Mouse (Mus musculus): ENCODE data around the gene Ahdc1. TPM values are rescaled to one million over a fixed set of nuclear protein-coding genes. Genes with fewer than 3 reads are reported as not detected.

The Ahdc1 gene
- polyA plus RNA-seq, 2 experiments, result 0.53 to 1.3 TPM

DNA sequence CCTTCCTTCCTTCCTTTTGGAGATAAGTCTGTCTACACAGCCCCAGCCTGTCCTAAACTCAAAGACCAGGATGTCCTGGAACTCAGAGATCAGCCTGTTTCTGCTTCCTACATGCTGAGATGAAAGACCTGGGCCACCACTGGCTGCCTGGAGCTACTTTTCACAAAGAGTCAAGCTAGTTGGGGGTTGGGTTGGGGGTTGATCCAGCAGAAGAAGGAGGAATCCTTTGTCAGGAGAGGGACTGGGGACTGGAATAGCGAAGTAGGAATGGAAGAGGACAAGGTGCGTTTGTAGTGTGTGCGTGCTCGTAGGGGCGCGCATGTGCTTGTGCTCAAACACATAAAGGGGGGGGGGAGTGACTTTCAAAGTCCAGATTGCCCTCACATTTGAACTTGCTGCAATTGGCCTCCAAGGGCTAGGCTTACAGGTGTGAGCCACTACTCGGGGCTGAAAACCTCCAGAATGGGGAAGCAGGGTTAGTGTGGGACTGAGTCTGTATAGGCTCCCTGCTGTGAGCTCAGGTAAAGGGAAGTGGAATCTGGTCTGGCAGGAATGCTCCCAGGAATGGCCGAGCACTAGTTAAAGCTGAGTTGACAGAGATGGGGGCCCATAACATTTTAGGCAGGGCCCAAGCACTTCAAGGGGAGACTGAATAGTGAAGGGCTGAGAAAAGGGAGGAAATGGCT, 21.5 kb downstream of the Ahdc1 start:
- ATAC-seq (ENCODE audit: insufficient read depth), result no peak

GRCm38 (mm10) chr4:133034478-133034877, 23.4 kb downstream of the Ahdc1 start:
- 73% methylated on average over 10 of the region's 10 CpGs for WGBS (ENCODE audit: insufficient replicate concordance)
- peaks cover 0 to 3% of the 10 kb centered on the region in 2 experiments; a peak in 1 of 4 replicates for H3K4me1 ChIP-seq (replicated peaks; ENCODE audit: control insufficient read depth in 2 of 2, insufficient read depth in 2 of 2, low read length in 1 of 2)
- no peak overlapping the region for H3K4me2 ChIP-seq (ENCODE audit: low read depth)
- no peak overlapping the region for H3K4me3 ChIP-seq (ENCODE audit: insufficient read depth in 1 of 2, low read depth in 2 of 2, low read length in 2 of 2)
- DNase-seq (ENCODE audit: low read depth in 3 of 3, low spot score in 3 of 3) (no peak), ATAC-seq (ENCODE audit: insufficient read depth) (no peak)
- no peak overlapping the region for H3K27ac ChIP-seq
- TF ChIP-seq CTCF (IDR thresholded peaks at IDR 0.05; ENCODE audit: low read depth) (no peak), EP300 (IDR thresholded peaks at IDR 0.05; ENCODE audit: low read depth) (no peak)
- peaks cover 34% of the 10 kb centered on the region for H3K27me3 ChIP-seq (ENCODE audit: control insufficient read depth, insufficient read depth, low read length)
- no peaks in the 10 kb centered on the region for H3K9me3 ChIP-seq (ENCODE audit: control insufficient read depth, low read length)
- no peaks in the 10 kb centered on the region for H3K36me3 ChIP-seq (replicated peaks; ENCODE audit: control insufficient read depth, insufficient read depth, low read depth)
- H3K9ac ChIP-seq (replicated peaks), result no peak overlapping the region

More for the DNA sequence above, 21.5 kb downstream of the Ahdc1 start:
- H3K27ac ChIP-seq, result no peak overlapping the region
- H3K27me3 ChIP-seq (ENCODE audit: control insufficient read depth, insufficient read depth, low read length), result peaks cover 14% of the 10 kb centered on the region
- no peaks in the 10 kb centered on the region for H3K36me3 ChIP-seq (replicated peaks; ENCODE audit: control insufficient read depth, insufficient read depth, low read depth)
- no peaks in the 10 kb centered on the region for H3K9me3 ChIP-seq (ENCODE audit: control insufficient read depth, low read length)
- TF ChIP-seq CTCF (IDR thresholded peaks at IDR 0.05; ENCODE audit: low read depth), result no peak
- no peak for TF ChIP-seq EP300 (IDR thresholded peaks at IDR 0.05; ENCODE audit: low read depth)
- H3K4me3 ChIP-seq (ENCODE audit: insufficient read depth in 1 of 2, low read depth in 2 of 2, low read length in 2 of 2), result no peak overlapping the region
- no peak overlapping the region for H3K9ac ChIP-seq (replicated peaks)
- no peak overlapping the region for H3K4me2 ChIP-seq (ENCODE audit: low read depth)
- DNase-seq (ENCODE audit: low read depth in 3 of 3, low spot score in 3 of 3), result no peak
- 68% methylated on average over 8 of the region's 8 CpGs for WGBS (ENCODE audit: insufficient replicate concordance)
- H3K4me1 ChIP-seq (replicated peaks; ENCODE audit: control insufficient read depth in 2 of 2, insufficient read depth in 2 of 2, low read length in 1 of 2), result peaks cover 0 to 13% of the 10 kb centered on the region in 2 experiments; a peak in 2 of 4 replicates

DNA sequence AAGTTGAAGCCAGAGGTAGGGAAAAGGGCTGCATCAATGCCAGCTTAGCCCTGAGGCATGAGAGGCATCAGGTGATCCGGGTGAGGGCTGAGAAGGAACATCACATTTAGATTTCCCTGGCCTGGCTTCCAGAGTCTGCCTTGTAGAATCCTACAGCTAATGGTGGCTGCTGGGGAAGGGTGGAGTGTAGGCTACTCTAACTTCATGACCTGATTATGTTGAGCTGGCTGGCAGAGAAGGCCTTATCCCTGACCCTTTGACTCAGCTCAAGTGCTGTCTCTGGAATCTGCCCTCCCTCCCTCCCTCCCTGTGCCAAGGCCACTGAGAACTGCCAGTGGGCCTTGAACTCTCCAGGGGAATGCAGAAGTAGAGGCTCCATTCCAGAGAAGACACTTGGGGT, 24.4 kb downstream of the Ahdc1 start:
- ATAC-seq (ENCODE audit: insufficient read depth) (no peak), DNase-seq (ENCODE audit: low read depth in 3 of 3, low spot score in 3 of 3) (no peak)
- H3K4me2 ChIP-seq (ENCODE audit: low read depth), result no peak overlapping the region
- no peak overlapping the region for H3K4me3 ChIP-seq (ENCODE audit: insufficient read depth in 1 of 2, low read depth in 2 of 2, low read length in 2 of 2)
- H3K9ac ChIP-seq (replicated peaks), result no peak overlapping the region
- TF ChIP-seq EP300 (IDR thresholded peaks at IDR 0.05; ENCODE audit: low read depth), result no peak
- no peak for TF ChIP-seq CTCF (IDR thresholded peaks at IDR 0.05; ENCODE audit: low read depth)
- no peaks in the 10 kb centered on the region for H3K9me3 ChIP-seq (ENCODE audit: control insufficient read depth, low read length)
- no peaks in the 10 kb centered on the region for H3K4me1 ChIP-seq (replicated peaks; ENCODE audit: control insufficient read depth in 2 of 2, insufficient read depth in 2 of 2, low read length in 1 of 2)
- H3K36me3 ChIP-seq (replicated peaks; ENCODE audit: control insufficient read depth, insufficient read depth, low read depth), result no peaks in the 10 kb centered on the region
- peaks cover 43% of the 10 kb centered on the region for H3K27me3 ChIP-seq (ENCODE audit: control insufficient read depth, insufficient read depth, low read length)
- H3K27ac ChIP-seq, result no peak overlapping the region
- 72% methylated on average over 1 of the region's 1 CpGs for WGBS (ENCODE audit: insufficient replicate concordance)

GRCm38 (mm10) chr4:133035946-133036345, 24.9 kb downstream of the Ahdc1 start:
- Histone ChIP-seq H3K4me2 (ENCODE audit: low read depth) (no peak overlapping the region), H3K36me3 (replicated peaks; ENCODE audit: control insufficient read depth, insufficient read depth, low read depth) (no peaks in the 10 kb centered on the region), H3K4me3 (ENCODE audit: insufficient read depth in 1 of 2, low read depth in 2 of 2, low read length in 2 of 2) (no peak overlapping the region), H3K9ac (replicated peaks) (no peak overlapping the region), H3K27me3 (ENCODE audit: control insufficient read depth, insufficient read depth, low read length) (peaks cover 48% of the 10 kb centered on the region), H3K27ac (no peak overlapping the region), H3K9me3 (ENCODE audit: control insufficient read depth, low read length) (no peaks in the 10 kb centered on the region), H3K4me1 (replicated peaks; ENCODE audit: control insufficient read depth in 2 of 2, insufficient read depth in 2 of 2, low read length in 1 of 2) (no peaks in the 10 kb centered on the region)
- ATAC-seq (ENCODE audit: insufficient read depth) (no peak), DNase-seq (ENCODE audit: low read depth in 3 of 3, low spot score in 3 of 3) (no peak)
- TF ChIP-seq EP300 (IDR thresholded peaks at IDR 0.05; ENCODE audit: low read depth) (no peak), CTCF (IDR thresholded peaks at IDR 0.05; ENCODE audit: low read depth) (no peak)
- WGBS (ENCODE audit: insufficient replicate concordance), result 73% methylated on average over 3 of the region's 3 CpGs

- Histone ChIP-seq H3K4me3 (ENCODE audit: insufficient read depth in 1 of 2, low read depth in 2 of 2, low read length in 2 of 2) (no peak overlapping the region), H3K9ac (replicated peaks) (no peak overlapping the region), H3K27ac (no peak overlapping the region), H3K4me2 (ENCODE audit: low read depth) (no peak overlapping the region), H3K4me1 (replicated peaks; ENCODE audit: control insufficient read depth in 2 of 2, insufficient read depth in 2 of 2, low read length in 1 of 2) (peaks cover 0 to 9% of the 10 kb centered on the region in 2 experiments; a peak in 2 of 4 replicates), H3K9me3 (ENCODE audit: control insufficient read depth, low read length) (no peaks in the 10 kb centered on the region), H3K27me3 (ENCODE audit: control insufficient read depth, insufficient read depth, low read length) (peaks cover 52% of the 10 kb centered on the region), H3K36me3 (replicated peaks; ENCODE audit: control insufficient read depth, insufficient read depth, low read depth) (no peaks in the 10 kb centered on the region)
- TF ChIP-seq EP300 (IDR thresholded peaks at IDR 0.05; ENCODE audit: low read depth) (no peak), CTCF (IDR thresholded peaks at IDR 0.05; ENCODE audit: low read depth) (no peak)
- no peak for DNase-seq (ENCODE audit: low read depth in 3 of 3, low spot score in 3 of 3)
- ATAC-seq (ENCODE audit: insufficient read depth), result no peak
- WGBS (ENCODE audit: insufficient replicate concordance), result 53% methylated on average over 9 of the region's 9 CpGs
Measured at GRCm38 (mm10) chr4:133037293-133037692, 26.2 kb downstream of the Ahdc1 start.

Data from liver, embryonic 14.5 days (tissue).